Mouse (Mus musculus) MEL (cell line): ENCODE data around the gene Zbtb8os. TPM values are rescaled to one million over a fixed set of nuclear protein-coding genes. Genes with fewer than 3 reads are reported as not detected.
A peak's percentile ranks its signal among the peaks of the same experiment; 100 is the strongest.

Experiments
- DNase-seq: peaks from one replicate; pipeline ENCODE4 v3.0.0; 2011; ENCODE audit warnings: low read depth, low spot score
- H3K27ac ChIP-seq: 2 replicates; pipeline ENCODE4 v1.5.1; 2012; ENCODE audit warnings: low read depth, mild to moderate bottlenecking, control low read depth, low read length, moderate library complexity; ENCODE audit not compliant: control insufficient read depth
- H3K27me3 ChIP-seq, 2 experiments: fragments of 150-350 bp in 1 of 2; sonication (generic) in 1 of 2; 2 replicates each; pipeline ENCODE4 v1.6.1; 2012; ENCODE audit warnings: low read length in 2 of 2, mild to moderate bottlenecking in 2 of 2, improper control_type of control experiment in 1 of 2, moderate library complexity in 1 of 2; ENCODE audit not compliant: insufficient read depth in 2 of 2, control insufficient read depth in 1 of 2
- H3K36me3 ChIP-seq, 2 experiments: 2 replicates each; pipeline ENCODE4 v1.6.1; 2012 to 2014; ENCODE audit warnings: low read length in 2 of 2, improper control_type of control experiment in 1 of 2, inconsistent platforms in 1 of 2, mild to moderate bottlenecking in 1 of 2; ENCODE audit not compliant: insufficient read depth in 2 of 2, control insufficient read depth in 1 of 2
- H3K4me1 ChIP-seq, 2 experiments: fragments of 150-350 bp in 1 of 2; sonication (generic) in 1 of 2; 2 replicates each; pipeline ENCODE4 v1.6.1; 2012; ENCODE audit warnings: low read length in 2 of 2, improper control_type of control experiment in 1 of 2, mild to moderate bottlenecking in 1 of 2; ENCODE audit not compliant: insufficient read depth in 2 of 2, control insufficient read depth in 1 of 2
- H3K4me3 ChIP-seq, 2 experiments: fragments of 150-350 bp in 1 of 2; sonication (generic) in 1 of 2; 2 replicates each; pipeline ENCODE4 v1.5.1; 2012; ENCODE audit warnings: low read depth in 2 of 2, low read length in 2 of 2, mild to moderate bottlenecking in 2 of 2, moderate library complexity in 2 of 2, control low read depth in 1 of 2, improper control_type of control experiment in 1 of 2; ENCODE audit not compliant: control insufficient read depth in 1 of 2, insufficient read depth in 1 of 2
- H3K79me2 ChIP-seq: 2 replicates; pipeline ENCODE4 v1.6.1; 2012; ENCODE audit warnings: mild to moderate bottlenecking, low read length, moderate library complexity; ENCODE audit not compliant: control insufficient read depth, poor library complexity, insufficient read depth
- H3K9ac ChIP-seq: 2 replicates; pipeline ENCODE4 v1.6.1; 2012; ENCODE audit warnings: low read depth, mild to moderate bottlenecking, control low read depth, low read length, moderate library complexity; ENCODE audit not compliant: control insufficient read depth, poor library complexity, severe bottlenecking
- H3K9me3 ChIP-seq: fragments of 150-350 bp; sonication (generic); replicated peaks from 2 replicates; pipeline ENCODE4 v1.6.1; 2012; ENCODE audit warnings: mild to moderate bottlenecking, low read length, improper control_type of control experiment, moderate library complexity; ENCODE audit not compliant: insufficient read depth
- CHD1 ChIP-seq: IDR thresholded peaks from 2 replicates; pipeline ENCODE4 v1.6.1; 2012; ENCODE audit warnings: low read depth, mild to moderate bottlenecking, inconsistent platforms, low read length, improper control_type of control experiment
- CHD2 ChIP-seq: IDR thresholded peaks from 2 replicates; pipeline ENCODE4 v1.6.1; 2011; ENCODE audit warnings: low read length, improper control_type of control experiment
- CTCF ChIP-seq, 3 experiments: IDR thresholded peaks in 2 of 3; conservative IDR thresholded peaks in 1 of 3; 2 replicates each; pipeline ENCODE4 v1.5.1; 2011 to 2012; ENCODE audit warnings: low read length in 3 of 3, low read depth in 2 of 3, mild to moderate bottlenecking in 2 of 3, improper control_type of control experiment in 1 of 3, inconsistent platforms in 1 of 3, mixed read lengths in 1 of 3, moderate library complexity in 1 of 3; ENCODE audit not compliant: control insufficient read depth in 1 of 3, insufficient read depth in 1 of 3, poor library complexity in 1 of 3, severe bottlenecking in 1 of 3
- E2F4 ChIP-seq: IDR thresholded peaks from 2 replicates; pipeline ENCODE4 v1.6.1; 2011; ENCODE audit warnings: low read depth, low read length, improper control_type of control experiment, borderline replicate concordance
- ELF1 ChIP-seq: IDR thresholded peaks from 2 replicates; pipeline ENCODE4 v1.6.1; 2014; ENCODE audit warnings: low read depth, mild to moderate bottlenecking, inconsistent platforms, low read length, improper control_type of control experiment, moderate library complexity
- EP300 ChIP-seq, 2 experiments: IDR thresholded peaks; 2 replicates each; pipeline ENCODE4 v1.6.1; 2011; ENCODE audit warnings: improper control_type of control experiment in 2 of 2, low read length in 2 of 2, low read depth in 1 of 2, mild to moderate bottlenecking in 1 of 2
- ETS1 ChIP-seq: IDR thresholded peaks from 2 replicates; pipeline ENCODE4 v1.6.1; 2012; ENCODE audit warnings: low read depth, mild to moderate bottlenecking, inconsistent platforms, low read length, improper control_type of control experiment, moderate library complexity
- GATA1 ChIP-seq: IDR thresholded peaks from 2 replicates; pipeline ENCODE4 v1.6.1; 2011; ENCODE audit warnings: low read depth, low read length, improper control_type of control experiment
- HCFC1 ChIP-seq: IDR thresholded peaks from 2 replicates; pipeline ENCODE4 v1.6.1; 2012; ENCODE audit warnings: low read depth, mild to moderate bottlenecking, inconsistent platforms, low read length, improper control_type of control experiment, moderate library complexity
- JUND ChIP-seq: IDR thresholded peaks from 2 replicates; pipeline ENCODE4 v1.6.1; 2011; ENCODE audit warnings: low read depth, mild to moderate bottlenecking, improper control_type of control experiment, low read length
- KAT2A ChIP-seq: conservative IDR thresholded peaks from 2 replicates; pipeline ENCODE4 v1.6.1; 2012; ENCODE audit warnings: low read depth, low read length, improper control_type of control experiment, inconsistent platforms
- MEF2A ChIP-seq: IDR thresholded peaks from 2 replicates; pipeline ENCODE4 v1.6.1; 2014; ENCODE audit warnings: low read depth, mild to moderate bottlenecking, inconsistent platforms, low read length, improper control_type of control experiment; ENCODE audit not compliant: poor library complexity, insufficient replicate concordance, severe bottlenecking; ENCODE audit errors: extremely low read depth
- MXI1 ChIP-seq: IDR thresholded peaks from 2 replicates; pipeline ENCODE4 v1.6.1; 2011; ENCODE audit warnings: mild to moderate bottlenecking, low read depth, low read length, improper control_type of control experiment
- MYB ChIP-seq: IDR thresholded peaks from 2 replicates; pipeline ENCODE4 v1.6.1; 2011; ENCODE audit warnings: mild to moderate bottlenecking, low read depth, low read length, improper control_type of control experiment
- NELFE ChIP-seq: IDR thresholded peaks from 2 replicates; pipeline ENCODE4 v1.6.1; 2011; ENCODE audit warnings: low read depth, low read length, improper control_type of control experiment
- NRF1 ChIP-seq: IDR thresholded peaks from 2 replicates; pipeline ENCODE4 v1.6.1; 2014; ENCODE audit warnings: low read depth, mild to moderate bottlenecking, inconsistent platforms, low read length, improper control_type of control experiment, moderate library complexity; ENCODE audit not compliant: poor library complexity, insufficient read depth, severe bottlenecking
- POLR2A ChIP-seq, 2 experiments: IDR thresholded peaks; 2 replicates each; pipeline ENCODE4 v1.6.1; 2011 to 2012; ENCODE audit warnings: low read length in 2 of 2, mild to moderate bottlenecking in 2 of 2, control low read depth in 1 of 2, improper control_type of control experiment in 1 of 2, low read depth in 1 of 2, moderate library complexity in 1 of 2; ENCODE audit not compliant: control insufficient read depth in 1 of 2, insufficient read depth in 1 of 2, poor library complexity in 1 of 2
- POLR2AphosphoS2 ChIP-seq: IDR thresholded peaks from 2 replicates; pipeline ENCODE4 v1.6.1; 2011; ENCODE audit warnings: low read length, improper control_type of control experiment
- POLR2AphosphoS5 ChIP-seq: IDR thresholded peaks from 2 replicates; pipeline ENCODE4 v1.6.1; 2012; ENCODE audit warnings: low read depth, borderline replicate concordance, mild to moderate bottlenecking, inconsistent platforms, low read length, moderate library complexity, mixed read lengths
- SIN3A ChIP-seq: IDR thresholded peaks from 2 replicates; pipeline ENCODE4 v1.6.1; 2012; ENCODE audit warnings: low read length, improper control_type of control experiment, inconsistent platforms
- SMC3 ChIP-seq: IDR thresholded peaks from 2 replicates; pipeline ENCODE4 v1.6.1; 2011; ENCODE audit warnings: low read depth, low read length, improper control_type of control experiment
- TAL1 ChIP-seq: IDR thresholded peaks from 2 replicates; pipeline ENCODE4 v1.6.1; 2012; ENCODE audit warnings: mild to moderate bottlenecking, inconsistent platforms, low read length, moderate library complexity, mixed read lengths
- TBP ChIP-seq: IDR thresholded peaks from 2 replicates; pipeline ENCODE4 v1.8.0; 2011; ENCODE audit warnings: low read depth, low read length, improper control_type of control experiment
- TCF12 ChIP-seq: IDR thresholded peaks from 2 replicates; pipeline ENCODE4 v1.6.1; 2014; ENCODE audit warnings: low read depth, mild to moderate bottlenecking, inconsistent platforms, low read length, improper control_type of control experiment, moderate library complexity
- UBTF ChIP-seq: IDR thresholded peaks from 2 replicates; pipeline ENCODE4 v1.6.1; 2012; ENCODE audit warnings: low read depth, mild to moderate bottlenecking, inconsistent platforms, low read length, improper control_type of control experiment, moderate library complexity, borderline replicate concordance; ENCODE audit not compliant: insufficient read depth
- ZKSCAN1 ChIP-seq: IDR thresholded peaks from 2 replicates; pipeline ENCODE4 v1.6.1; 2012; ENCODE audit warnings: low read depth, mild to moderate bottlenecking, inconsistent platforms, low read length, improper control_type of control experiment, moderate library complexity
- ZMIZ1 ChIP-seq: IDR thresholded peaks from 2 replicates; pipeline ENCODE4 v1.6.1; 2012; ENCODE audit warnings: low read depth, mild to moderate bottlenecking, inconsistent platforms, low read length, improper control_type of control experiment, moderate library complexity
- ZNF384 ChIP-seq: IDR thresholded peaks from 2 replicates; pipeline ENCODE4 v1.6.1; 2012; ENCODE audit warnings: low read depth, mild to moderate bottlenecking, inconsistent platforms, low read length, improper control_type of control experiment
- polyA plus RNA-seq, 2 experiments: library from polyadenylated mRNA; stranded (reverse) in 1 of 2; unstranded in 1 of 2; fragments of >175 nt in 1 of 2; fragments of >200 nt in 1 of 2; gene quantifications; 2 replicates each; pipeline versions ENCODE4 v1.2.1 to v1.2.4; 2012; ENCODE audit warnings: low replicate concordance in 2 of 2, low read depth in 1 of 2; ENCODE audit not compliant: insufficient read length in 2 of 2, insufficient read depth in 1 of 2, missing spikeins in 1 of 2
- total RNA-seq: library from RNA; depleted of rRNA; stranded (reverse); fragments of 300-350 nt; gene quantifications from 2 replicates; pipeline ENCODE4 v1.2.3, GENCODE M21; 2012

Zbtb8os gene
- total and polyA plus RNA-seq, 3 experiments, result 16.7 to 22.6 TPM; not detected in 1

GRCm38 (mm10) chr4:129304306-129304705, 31.2 kb upstream of the Zbtb8os start (continued):
- no peak for TF ChIP-seq ELF1
- no peak for TF ChIP-seq ZMIZ1
- no peak for TF ChIP-seq SMC3
- no peak for TF ChIP-seq NRF1
- no peak for TF ChIP-seq MYB
- no peak for TF ChIP-seq POLR2A (IDR thresholded peaks at IDR 0.05; ENCODE audit: control insufficient read depth in 1 of 2, insufficient read depth in 1 of 2, low read depth in 1 of 2, low read length in 2 of 2, poor library complexity in 1 of 2)
- no peak for TF ChIP-seq CHD2
- TF ChIP-seq EP300 (IDR thresholded peaks at IDR 0.05; ENCODE audit: low read depth in 1 of 2, low read length in 2 of 2), result peak; percentile 32 to 74; a peak in 3 of 4 replicates
- TF ChIP-seq HCFC1, result no peak
- TF ChIP-seq SIN3A, result peak; percentile 61
- peak; percentile 85 for TF ChIP-seq TCF12
- no peak for TF ChIP-seq E2F4
- no peak for TF ChIP-seq POLR2AphosphoS2
- no peak for TF ChIP-seq TBP
- no peak for TF ChIP-seq MEF2A
- no peak for TF ChIP-seq NELFE
- 0 out of 2 replicates have a peak, but pooled peaks have one; percentile 31 for TF ChIP-seq KAT2A
- TF ChIP-seq JUND, result no peak
- peak; percentile 99 for TF ChIP-seq ETS1
- peak; percentile 80 for TF ChIP-seq GATA1
- TF ChIP-seq POLR2AphosphoS5, result no peak
- TF ChIP-seq CTCF (IDR thresholded peaks at IDR 0.05 in 2 of 3, conservative IDR thresholded peaks at IDR 0.05 in 1 of 3; ENCODE audit: control insufficient read depth in 1 of 3, insufficient read depth in 1 of 3, low read depth in 2 of 3, low read length in 3 of 3, poor library complexity in 1 of 3, severe bottlenecking in 1 of 3), result no peak
- no peak for TF ChIP-seq UBTF

GRCm38 (mm10) chr4:129307936-129308335, 27.6 kb upstream of the Zbtb8os start:
- no peak for TF ChIP-seq CHD2
- no peak for TF ChIP-seq E2F4
- TF ChIP-seq SMC3, result no peak
- TF ChIP-seq TAL1, result no peak
- TF ChIP-seq ZKSCAN1, result no peak
- no peak for TF ChIP-seq CHD1
- no peak for TF ChIP-seq CTCF (IDR thresholded peaks at IDR 0.05 in 2 of 3, conservative IDR thresholded peaks at IDR 0.05 in 1 of 3; ENCODE audit: control insufficient read depth in 1 of 3, insufficient read depth in 1 of 3, low read depth in 2 of 3, low read length in 3 of 3, poor library complexity in 1 of 3, severe bottlenecking in 1 of 3)
- TF ChIP-seq POLR2A (IDR thresholded peaks at IDR 0.05; ENCODE audit: control insufficient read depth in 1 of 2, insufficient read depth in 1 of 2, low read depth in 1 of 2, low read length in 2 of 2, poor library complexity in 1 of 2), result no peak
- no peak for TF ChIP-seq ZNF384
- TF ChIP-seq MEF2A, result no peak
- no peak for TF ChIP-seq ZMIZ1
- TF ChIP-seq MXI1, result no peak
- no peak for TF ChIP-seq KAT2A
- no peak for TF ChIP-seq JUND
- Histone ChIP-seq H3K27me3 (no peaks in the 10 kb centered on the region), H3K4me1 (peaks cover 7 to 9% of the 10 kb centered on the region in 2 experiments), H3K9me3 (no peaks in the 10 kb centered on the region), H3K27ac (no peak overlapping the region), H3K79me2 (no peaks in the 10 kb centered on the region), H3K4me3 (no peak overlapping the region), H3K36me3 (peaks cover 16 to 31% of the 10 kb centered on the region in 2 experiments), H3K9ac (no peak overlapping the region)
- no peak for DNase-seq
